Mouse (Mus musculus) right cerebral cortex, postnatal 36 days (tissue): Measurements from ENCODE around the gene Daam1.

ENCODE experiments used
- DNase-seq, 2 experiments: peaks; one replicate each; pipeline ENCODE4 v3.0.0; 2022; ENCODE audit warnings: low spot score in 2 of 2, mixed read lengths in 1 of 2

Daam1 gene

DNA sequence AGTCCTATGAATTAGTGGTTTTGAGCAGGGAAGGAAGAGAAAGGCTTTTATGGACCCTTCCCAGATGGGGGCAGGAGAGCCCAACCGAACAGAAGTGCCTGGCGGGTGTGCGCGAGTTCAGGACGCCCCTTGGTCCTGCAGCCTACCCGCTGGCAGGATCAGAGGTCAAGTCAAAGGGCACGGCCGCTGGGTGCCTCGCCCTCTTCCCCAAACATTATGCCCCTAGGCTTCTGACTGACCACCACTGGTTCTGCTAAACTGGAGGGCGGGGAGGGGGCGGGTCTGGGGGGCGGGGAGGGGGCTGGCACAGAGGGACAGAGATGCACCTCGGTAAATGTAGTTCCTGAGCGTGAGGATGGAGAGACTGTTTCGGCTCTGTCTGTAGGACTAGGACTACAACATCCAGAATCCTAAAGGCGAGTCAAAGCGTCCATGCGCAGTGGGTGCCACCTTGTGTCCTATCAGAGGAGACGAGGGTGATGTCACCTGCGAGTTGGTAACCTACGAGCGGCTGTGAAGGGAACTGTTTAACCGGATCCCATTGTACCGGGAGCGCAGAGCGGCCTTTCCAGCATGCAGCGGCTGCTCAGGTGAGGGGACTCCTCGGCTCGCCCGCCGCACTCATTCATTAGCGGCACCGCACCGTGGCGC, at the start of gene Daam1:
Gene Daam1 (plus strand): TSS at position 472 of the 651 bp plus-strand sequence.
- DNase-seq, result peak; percentile 94 to 98

DNA sequence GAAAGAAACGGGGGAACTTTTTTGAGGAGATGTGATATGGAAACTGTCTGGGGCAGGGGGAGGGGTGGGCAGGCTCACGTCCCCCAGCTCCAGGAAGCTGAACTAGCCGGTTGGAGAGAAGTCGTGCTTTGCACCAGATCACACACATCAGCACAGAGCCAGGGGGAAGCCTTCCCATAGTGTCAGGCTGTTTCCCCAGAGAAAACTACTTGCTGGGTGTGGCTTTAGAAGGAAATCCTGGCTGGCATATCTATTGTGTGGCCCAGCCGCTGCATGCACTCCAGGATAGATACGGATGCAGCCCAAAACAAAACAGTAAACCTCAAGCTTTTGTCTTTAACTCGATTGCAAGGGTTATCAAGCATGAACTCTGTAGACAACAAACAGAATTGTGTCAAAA, 49.7 kb upstream of the Daam1 start:
- DNase-seq, result no peak

DNA sequence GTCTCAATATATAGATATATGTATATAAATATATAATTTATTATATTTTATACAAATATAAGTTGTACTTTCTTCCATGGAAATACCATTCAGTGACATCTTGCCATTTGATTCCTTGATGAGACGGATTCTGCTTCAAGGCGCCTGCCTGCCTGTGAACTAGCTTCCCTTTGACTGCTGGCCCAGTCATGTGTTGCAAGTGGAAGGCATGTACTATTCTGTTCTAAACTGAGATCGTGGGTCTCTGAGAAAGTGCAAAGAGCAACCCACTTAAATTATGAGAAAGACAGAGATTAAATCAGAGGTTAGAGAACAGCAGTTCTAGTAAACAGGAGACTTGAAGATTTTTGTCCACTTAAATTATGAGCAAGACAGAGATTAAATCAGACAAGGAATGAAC, 46.9 kb upstream of the Daam1 start:
- DNase-seq, result no peak

DNA sequence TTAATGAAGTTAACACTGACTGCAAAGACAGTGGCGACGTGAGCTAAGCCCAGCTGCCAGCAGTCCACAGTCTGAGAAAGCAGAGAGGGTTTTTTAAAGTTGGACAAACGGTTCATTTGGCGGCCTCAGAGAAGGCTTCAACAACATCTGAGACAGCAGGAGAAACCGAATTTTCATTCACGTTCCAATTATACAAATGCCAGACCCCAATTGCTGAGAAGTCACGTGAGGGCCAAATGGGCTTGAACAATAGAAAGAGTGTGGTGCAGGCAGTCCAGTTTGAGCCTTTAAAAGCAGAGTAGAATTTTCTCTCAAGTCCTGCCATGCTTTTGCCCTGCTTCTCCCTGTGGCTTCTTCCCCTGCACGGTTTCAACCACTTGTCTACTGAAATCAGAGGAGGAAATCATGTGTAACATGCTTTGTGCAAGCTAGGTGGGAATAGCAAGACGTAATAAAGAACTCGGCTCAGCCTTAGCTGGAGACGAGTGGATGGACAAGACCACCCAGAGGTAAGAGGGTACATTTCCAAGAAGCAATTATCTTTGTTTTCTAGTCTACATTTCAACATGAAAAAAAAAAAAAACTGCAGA, 46.1 kb upstream of the Daam1 start:
- DNase-seq, result no peak

DNA sequence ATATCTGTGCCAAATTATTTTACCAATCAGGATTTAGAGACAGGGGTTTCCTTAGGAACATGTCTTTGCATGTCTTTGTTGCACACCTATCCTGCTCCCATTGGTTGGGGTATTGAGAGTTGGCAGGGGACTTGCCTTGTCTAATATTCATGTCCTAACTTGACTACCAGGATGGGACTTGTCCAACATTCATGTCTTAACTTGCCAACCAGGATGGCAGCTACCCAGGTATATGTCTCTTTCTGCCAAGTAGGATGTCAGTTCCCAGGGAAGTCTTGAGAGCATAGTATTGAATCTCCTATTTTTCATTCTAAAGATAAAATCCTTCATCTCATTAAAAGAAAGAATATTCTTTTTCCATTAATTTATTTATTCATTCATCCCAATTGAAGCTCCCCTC, 44.4 kb upstream of the Daam1 start:
- DNase-seq, result no peak

DNA sequence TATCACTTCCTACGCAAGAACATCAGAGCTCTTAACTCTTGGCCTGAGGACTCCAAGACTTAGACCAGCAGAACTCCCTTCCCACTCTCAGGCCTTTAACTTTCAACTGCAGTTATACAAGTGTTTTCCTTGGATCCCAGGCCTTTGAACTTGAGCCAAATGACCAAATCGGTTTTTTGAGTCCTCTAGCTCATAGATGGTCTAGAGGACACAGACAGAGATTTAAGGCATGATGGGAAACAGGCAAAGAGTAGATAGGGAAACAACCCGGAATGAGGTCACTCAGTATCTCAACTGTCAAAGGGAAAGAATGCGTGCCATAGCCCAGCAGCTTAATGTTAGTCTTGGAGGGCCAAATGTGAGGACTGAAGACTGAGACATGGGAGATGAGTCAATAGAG, 42.1 kb upstream of the Daam1 start:
- no peak for DNase-seq

DNA sequence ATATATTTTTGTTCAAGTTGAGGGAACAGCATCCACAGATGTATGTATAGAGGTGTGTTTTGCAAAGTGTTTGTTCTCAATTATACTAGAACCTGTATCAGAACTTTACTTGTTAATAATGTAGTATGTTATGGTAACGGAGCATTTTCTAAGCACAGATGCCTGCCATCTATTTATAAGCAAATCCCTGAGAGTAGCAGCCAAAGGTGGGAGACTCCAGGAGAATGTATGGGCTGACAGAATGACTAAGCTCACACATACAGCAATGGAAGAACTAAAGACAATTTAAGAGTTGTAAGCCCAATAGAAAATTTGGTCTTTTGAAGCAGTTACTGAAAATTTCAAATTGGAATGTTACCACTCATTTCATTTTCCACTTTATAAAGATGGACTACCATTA, 40.3 kb upstream of the Daam1 start:
- peak in 1 of 2 experiments; percentile 9 for DNase-seq

DNA sequence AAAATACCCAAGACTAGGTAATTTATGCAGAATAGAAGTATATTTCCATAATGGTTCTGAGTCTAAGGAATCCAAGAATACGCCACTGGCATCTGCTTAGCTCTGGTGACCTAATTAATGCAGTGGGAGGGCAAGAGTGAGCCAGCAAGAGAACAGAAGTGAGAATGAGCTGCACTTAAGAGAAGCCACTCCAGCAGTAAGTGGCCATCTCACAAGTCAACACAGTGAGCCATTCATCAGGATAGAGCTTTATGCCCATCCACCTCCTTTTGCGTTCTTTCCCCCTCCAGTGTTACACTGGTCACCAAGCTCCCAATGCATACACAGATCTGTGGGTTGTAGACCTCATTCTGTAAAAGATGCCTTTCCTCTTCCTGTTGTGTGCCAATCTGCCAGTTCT, 37.8 kb upstream of the Daam1 start:
- DNase-seq, result no peak

DNA sequence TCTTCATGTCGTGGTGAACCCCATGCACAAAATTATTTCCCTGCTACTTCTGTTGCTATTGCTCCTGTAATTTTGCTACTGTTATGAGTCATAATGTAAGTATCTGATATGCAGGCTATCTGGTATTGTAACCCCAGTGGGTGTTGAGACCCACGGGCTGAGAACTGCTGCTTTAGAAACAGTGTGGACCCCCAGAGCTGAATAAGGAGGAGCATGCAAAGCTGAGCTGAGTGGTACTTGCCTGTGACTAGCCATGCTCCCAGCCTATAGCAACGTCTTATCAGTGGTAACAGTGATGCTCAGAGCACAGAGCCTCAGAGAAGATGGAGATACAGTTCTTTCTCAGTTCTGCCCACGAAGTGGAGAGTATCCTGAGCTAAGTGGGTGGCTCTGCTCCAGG, 35.3 kb upstream of the Daam1 start:
- DNase-seq, result no peak

DNA sequence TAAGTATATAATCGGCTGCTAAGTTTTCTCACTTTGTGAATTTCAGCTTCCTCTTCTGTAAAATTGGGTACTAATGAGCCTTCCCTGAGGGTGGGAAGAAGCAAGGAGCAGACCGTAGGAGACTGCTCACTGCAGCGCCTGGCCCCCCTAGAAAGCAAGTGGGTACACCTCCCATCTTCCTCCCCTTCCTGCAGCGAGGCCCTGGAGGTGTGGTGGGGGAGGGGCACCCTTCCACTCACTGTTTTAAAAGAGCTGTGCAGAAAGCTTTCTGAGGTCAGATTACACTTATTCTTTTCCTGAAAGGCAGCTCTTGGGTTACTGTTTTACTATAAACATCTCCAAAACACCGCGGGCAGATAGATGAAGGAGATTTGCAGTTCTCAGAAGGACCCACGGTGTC, 34.4 kb upstream of the Daam1 start:
- no peak for DNase-seq

DNA sequence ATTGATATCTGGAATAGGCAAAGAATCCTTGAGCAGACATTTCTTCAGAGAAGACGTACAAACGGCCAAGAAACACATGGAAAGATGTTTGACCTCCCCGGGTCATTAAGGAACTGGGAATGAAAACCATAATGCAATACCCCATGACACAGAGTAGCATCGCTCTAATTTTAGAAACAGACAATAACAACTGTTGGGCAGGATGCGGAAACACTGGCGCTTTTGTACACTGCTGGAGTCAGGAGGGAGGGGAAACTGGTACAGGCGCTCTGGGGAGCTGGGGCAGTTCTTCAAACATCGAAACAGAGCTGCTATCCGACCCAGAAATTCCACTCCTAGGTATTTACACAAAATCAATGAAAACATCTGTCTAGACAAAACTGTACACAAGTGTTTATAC, 23.6 kb upstream of the Daam1 start:
- no peak for DNase-seq

DNA sequence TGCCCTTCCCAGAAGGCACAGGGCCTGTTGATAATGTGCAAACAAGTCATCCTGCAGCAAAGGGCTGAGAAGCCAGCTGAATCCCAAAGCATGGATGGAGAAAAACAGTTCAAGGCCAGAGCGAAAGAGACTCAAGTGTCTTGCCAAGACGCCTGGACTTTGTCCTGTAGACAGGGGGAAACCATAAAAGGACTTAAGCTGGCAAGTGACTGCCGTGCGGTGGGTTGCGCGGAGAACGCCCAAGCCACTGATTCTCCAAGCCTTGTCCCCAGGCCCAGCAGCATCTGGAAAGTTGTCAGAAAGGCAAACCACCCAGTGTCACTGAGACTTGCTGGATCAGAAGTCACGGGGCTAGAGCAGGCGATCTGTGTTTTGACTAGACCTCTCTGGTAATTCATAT, 22.2 kb upstream of the Daam1 start:
- no peak for DNase-seq

DNA sequence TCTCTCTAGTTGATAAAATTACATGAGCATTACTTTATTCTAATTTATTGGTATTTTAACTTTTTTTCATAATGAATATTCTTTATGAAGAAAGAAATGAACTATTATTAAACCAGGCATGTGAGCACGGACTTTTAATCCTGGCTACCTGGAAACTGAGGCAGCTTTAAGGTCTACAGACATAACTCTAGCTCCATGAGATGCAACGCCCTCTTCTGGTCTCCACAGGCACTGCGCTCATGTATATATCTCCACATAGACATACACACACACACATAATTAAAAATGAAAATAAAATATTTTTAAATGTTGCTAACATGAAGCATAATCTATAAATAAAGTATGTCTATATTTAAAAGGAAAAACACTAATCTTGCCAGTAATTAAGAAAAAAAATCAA, 21.3 kb upstream of the Daam1 start:
- no peak for DNase-seq

DNA sequence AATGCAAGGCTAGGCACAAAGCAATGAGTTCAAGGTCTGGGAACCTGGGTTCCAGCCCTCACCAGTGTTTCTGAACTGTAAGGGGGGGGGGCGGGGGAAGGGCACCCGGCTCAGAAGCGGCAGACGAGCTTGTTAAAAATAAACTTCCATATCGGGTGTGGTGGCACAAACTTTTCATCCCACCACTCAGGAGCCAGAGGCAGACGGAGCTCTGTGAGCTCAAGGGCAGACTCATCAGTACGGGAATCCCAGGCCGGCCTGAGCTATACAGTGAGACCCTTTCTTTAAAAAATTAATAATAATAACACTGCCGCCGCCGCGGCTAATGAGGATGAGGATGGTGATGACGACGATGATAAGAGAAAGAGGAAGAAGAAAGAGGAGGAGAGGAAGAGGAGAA, 18.3 kb upstream of the Daam1 start:
- DNase-seq, result no peak

DNA sequence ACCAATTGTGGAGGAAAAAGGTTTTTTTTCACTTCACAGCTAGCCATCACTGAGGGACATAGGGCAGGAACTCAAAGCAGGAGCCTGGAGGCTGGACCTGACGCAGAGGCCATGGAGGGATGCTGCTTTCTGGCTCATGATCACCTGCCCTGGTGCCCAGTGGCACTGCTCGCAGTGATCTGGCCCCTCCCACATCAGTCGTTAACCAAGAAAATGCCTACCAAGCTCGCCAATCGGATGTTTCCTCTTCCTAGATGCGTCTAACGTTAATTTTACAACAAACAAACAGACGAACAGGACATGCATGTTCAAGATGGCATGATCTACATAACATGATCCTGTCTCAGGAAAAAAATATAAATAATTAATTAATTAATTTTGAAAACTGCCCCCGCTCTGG, 17.6 kb upstream of the Daam1 start:
- DNase-seq, result no peak

DNA sequence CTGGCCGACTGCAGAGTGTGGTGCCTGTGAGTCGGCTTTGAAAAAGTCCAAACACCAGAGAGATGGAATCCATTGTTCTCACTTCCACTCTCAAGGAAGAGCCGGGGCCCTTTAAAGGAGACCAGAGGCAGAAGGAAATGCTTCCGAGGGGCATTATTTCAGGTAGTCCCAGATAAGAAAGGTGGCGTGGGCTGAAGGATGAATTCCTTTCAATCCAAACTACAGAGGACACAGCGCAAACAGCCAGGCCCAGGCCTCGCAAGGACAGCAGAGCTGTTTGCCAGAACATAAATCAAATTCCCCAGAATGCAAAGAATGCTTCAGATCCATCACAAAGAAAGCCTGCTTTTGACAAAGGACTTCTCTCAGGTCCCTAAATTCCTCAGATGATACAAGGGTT, 17.1 kb upstream of the Daam1 start:
- DNase-seq, result no peak

DNA sequence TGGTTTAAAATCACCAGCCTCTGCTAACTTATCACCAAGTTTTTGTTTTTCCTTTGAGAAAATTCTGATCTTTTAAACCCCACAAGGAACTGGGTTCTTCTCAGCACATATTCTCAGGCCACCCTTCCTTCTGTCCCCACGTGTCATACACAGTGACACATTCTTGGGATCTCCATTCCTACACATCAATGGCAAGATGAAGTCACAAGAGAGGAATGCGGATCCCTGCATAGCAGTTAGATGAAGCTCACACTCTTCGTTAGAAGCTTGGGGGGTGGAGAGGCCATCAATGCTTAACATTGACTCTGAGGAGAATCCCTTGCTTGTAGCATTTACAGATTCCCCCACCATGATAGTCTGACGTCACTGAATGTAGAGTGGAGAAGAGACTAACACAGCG, 10.8 kb upstream of the Daam1 start:
- DNase-seq, result no peak

DNA sequence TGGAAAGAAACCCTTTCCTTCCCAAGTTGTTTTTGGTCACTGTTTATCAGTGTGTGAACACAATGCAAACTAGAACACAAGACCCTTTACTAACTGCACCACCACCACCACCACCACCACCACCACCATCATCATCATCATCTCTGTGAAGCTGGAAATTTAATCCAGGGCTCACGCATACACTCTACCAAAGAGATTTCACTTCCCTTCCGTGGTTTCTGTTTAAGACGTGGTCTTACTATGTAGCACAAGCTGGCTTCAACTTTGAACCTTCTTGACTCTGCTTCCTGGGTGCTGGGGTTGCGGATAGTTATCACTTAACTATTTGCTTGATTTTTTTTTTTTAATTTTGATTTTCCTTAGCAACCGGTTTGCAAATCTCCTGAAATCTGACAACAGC, 9.6 kb upstream of the Daam1 start:
- no peak for DNase-seq

DNA sequence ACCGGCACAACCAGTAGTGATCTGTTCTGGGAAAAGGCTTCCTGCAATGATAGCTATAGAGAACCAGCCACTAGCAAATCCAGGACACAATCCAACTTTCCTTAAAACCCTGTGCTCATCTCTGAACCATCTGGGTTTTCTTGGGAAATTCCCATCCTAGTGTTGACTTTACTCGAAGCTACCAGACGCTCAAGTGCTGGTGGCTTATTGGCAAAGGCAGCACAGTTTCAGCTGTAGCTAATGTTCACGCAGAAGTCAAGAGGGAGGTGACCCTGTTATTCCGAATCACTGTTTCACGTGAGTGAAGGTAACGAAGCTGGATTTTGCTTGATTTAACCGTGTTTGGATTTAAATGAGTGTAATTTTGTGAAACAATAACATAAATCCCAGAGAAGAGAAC, 9.1 kb upstream of the Daam1 start:
- DNase-seq, result no peak

DNA sequence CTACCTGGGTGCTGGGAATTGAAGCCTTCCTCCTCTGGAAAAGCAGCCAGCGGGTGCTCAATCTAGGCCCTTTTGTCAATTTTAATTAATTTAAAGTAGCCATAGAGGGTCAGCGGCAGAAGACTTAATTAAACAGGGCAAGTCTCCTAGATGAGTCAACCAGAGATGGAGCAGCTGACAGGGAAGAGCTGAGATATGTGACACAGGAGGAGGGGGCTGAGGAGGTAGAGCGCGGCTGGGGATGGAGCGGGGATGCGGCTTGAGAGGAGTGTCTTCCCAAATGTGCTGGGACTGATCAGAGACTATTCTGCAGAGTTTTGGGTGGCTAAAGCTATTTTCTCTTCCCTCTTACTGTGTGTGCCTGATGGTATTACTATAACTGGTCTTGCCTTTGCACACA, 6.0 kb upstream of the Daam1 start:
- no peak for DNase-seq

DNA sequence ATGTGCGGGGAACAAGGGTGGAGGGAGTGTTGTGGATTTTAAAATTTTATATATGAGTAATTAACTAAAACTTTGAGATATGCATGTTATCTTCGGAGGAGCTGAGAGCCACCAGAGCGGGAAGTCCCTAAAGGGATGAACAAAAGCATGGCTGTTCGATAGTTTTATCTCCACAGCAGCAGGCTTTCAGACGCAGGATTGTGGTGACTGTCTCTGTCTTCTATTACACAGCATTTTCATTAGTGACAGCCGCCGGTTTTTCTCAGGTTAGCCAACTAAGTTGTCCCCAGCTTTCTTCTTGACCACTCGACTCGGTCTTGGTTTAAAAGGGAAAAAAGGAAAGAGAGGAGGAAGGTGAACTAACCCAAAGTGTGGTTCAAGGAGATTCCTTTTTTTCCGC, 739 bp upstream of the Daam1 start:
- no peak for DNase-seq

DNA sequence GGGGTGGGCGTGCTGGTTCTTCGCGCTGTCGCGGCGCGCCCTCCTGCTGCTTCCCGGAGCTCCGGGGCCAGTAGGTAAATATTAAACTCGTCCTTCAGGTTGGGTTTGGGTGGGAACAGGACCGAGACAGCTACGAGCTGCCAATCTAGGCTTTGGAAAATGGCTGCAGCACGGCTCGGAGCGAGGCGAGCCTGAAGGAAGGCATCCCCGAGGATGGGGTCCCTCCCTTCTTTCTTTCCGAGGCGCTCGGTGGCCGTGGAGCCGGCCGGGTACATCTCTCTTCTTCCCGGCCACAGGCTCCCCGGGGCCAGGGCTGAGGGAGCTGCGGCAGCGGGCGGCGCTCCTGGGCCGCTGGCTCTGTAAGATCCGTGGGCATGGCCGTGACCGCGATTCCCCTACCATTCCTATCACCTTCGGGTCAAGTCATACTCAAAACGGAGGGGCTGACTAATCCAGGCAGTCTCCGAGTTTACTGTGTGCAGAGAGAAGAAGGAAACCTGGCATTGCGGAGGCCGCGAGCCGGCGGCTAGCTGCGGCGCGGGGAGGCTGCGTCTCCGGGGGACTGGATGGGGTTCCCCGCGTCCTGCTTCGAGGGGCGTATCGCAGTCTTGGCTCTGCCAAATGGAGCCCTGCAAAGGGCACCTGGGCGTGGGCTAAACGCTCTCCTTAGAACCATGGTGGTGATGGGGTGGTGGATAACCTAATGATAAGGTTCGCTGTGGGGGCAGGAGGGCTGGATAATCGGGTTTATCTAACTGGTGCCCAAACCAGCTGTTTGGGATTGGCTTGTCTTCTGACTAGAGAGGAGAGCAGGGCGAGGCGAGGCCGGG, 595 bp downstream of the Daam1 start:
- DNase-seq, result peak; percentile 16 to 20

DNA sequence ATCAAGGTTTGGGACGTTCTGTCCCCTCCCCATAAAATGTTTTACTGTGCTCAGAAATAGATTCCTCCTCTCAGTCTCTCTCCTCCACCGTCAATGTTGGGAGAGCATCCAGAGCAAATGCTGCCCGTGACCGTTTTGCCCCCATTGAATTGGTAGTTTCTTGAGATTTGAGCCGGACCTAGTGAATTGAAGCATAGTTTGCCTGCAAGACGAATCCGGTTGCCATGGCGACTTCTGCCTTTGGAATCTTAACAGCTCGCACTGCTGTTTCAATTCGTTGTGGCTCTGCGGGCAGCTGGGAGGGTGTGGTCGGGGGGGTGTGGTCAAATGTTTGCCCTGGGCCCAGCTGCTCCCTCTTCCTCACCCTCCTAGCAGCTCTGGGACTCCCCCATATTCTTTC, 1.3 kb downstream of the Daam1 start:
- DNase-seq, result peak; percentile 71 to 75
